Mouse (Mus musculus) lung, embryonic 14.5 days (tissue): Measurements from ENCODE around the gene Plcz1. TPM values are rescaled to one million over a fixed set of nuclear protein-coding genes. Genes with fewer than 3 reads are reported as not detected.

Source experiments
- ATAC-seq: fragments of 200-750 bp; cut with Nextera tagmentation; 2 replicates; pipeline ENCODE4 v1.8.0; 2017; ENCODE audit warnings: mild to moderate bottlenecking, moderate TSS enrichment, moderate library complexity; ENCODE audit not compliant: insufficient read depth
- DNase-seq: peaks from one replicate; pipeline ENCODE4 v3.0.0-alpha.2; 2015
- H3K27ac ChIP-seq: fragments of 300-500 bp; sonication (generic); 2 replicates; pipeline ENCODE4 v1.5.1; 2014; ENCODE audit warnings: low read depth, mild to moderate bottlenecking, moderate library complexity
- H3K27me3 ChIP-seq: fragments of 300-500 bp; sonication (generic); 2 replicates; pipeline ENCODE4 v1.6.1; 2014; ENCODE audit warnings: low read length, control low read depth; ENCODE audit not compliant: insufficient read depth
- H3K36me3 ChIP-seq: fragments of 300-500 bp; sonication (generic); 2 replicates; pipeline ENCODE4 v1.6.1; 2014; ENCODE audit warnings: control low read depth; ENCODE audit not compliant: insufficient read depth
- H3K4me1 ChIP-seq: fragments of 300-500 bp; sonication (generic); 2 replicates; pipeline ENCODE4 v1.6.1; 2014; ENCODE audit warnings: antibody characterized with exemption, control low read depth; ENCODE audit not compliant: insufficient read depth
- H3K4me2 ChIP-seq: fragments of 300-500 bp; sonication (generic); 2 replicates; pipeline ENCODE4 v1.6.1; 2014; ENCODE audit warnings: mild to moderate bottlenecking
- H3K4me3 ChIP-seq: fragments of 300-500 bp; sonication (generic); 2 replicates; pipeline ENCODE4 v1.5.1; 2014; ENCODE audit warnings: low read depth, low read length
- H3K9ac ChIP-seq: fragments of 300-500 bp; sonication (generic); 2 replicates; pipeline ENCODE4 v1.6.1; 2014
- H3K9me3 ChIP-seq: fragments of 300-500 bp; sonication (generic); 2 replicates; pipeline ENCODE4 v1.6.1; 2016; ENCODE audit warnings: low read depth, low read length, control low read depth
- CTCF ChIP-seq: IDR thresholded peaks from 2 replicates; pipeline ENCODE4 v1.5.1; 2016; ENCODE audit warnings: antibody characterized with exemption, low read depth
- WGBS: fragments of 180-500 bp; shearing (Covaris S2); extraction: QIAGEN DNeasy Blood & Tissue Kit; methylation state at CpG from one replicate; pipeline ENCODE4 v1.1.7; 2014; 5-methylcytosine and 5-hydroxymethylcytosine counted together
- polyA plus RNA-seq: library from polyadenylated mRNA; unstranded; fragments of >200 nt; fragmentation: Nextera tagmentation; extraction: Ambion mirVana; gene quantifications from 2 replicates; pipeline ENCODE4 v1.2.1, GENCODE M21; 2014

Plcz1 gene
- polyA plus RNA-seq, 1 experiment from 2014 or later: not detected

DNA sequence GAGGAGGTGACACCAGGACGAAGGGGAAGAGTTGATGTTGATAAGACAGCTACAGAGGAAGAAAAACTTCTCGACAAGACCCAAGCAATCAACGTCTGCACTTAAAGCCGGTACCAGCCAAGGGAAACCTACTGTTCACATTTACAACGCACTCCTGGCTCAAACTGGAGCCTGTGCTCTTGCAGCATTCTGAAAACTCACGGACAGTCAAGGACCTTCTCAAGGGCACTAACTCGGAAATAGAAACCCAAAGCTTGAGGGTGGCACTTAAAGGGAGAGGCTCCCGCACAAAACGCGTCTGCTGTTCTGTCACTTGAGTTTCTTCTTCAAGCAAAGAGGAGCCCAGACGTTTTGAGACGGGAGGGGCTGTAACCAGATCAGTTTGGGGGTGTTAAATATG is 87.7 kb downstream of the Plcz1 start:
- no peaks in the 10 kb centered on the region for H3K36me3 ChIP-seq
- H3K4me1 ChIP-seq: no peaks in the 10 kb centered on the region
- H3K9me3 ChIP-seq: no peaks in the 10 kb centered on the region
- no peak overlapping the region for H3K9ac ChIP-seq
- DNase-seq: no peak
- H3K27me3 ChIP-seq: no peaks in the 10 kb centered on the region
- no peak overlapping the region for H3K4me3 ChIP-seq
- no peak overlapping the region for H3K27ac ChIP-seq
- H3K4me2 ChIP-seq: no peak overlapping the region
- no peak for ATAC-seq
- WGBS: 60% methylated on average over 12 of the region's 12 CpGs
- TF ChIP-seq CTCF: no peak

DNA sequence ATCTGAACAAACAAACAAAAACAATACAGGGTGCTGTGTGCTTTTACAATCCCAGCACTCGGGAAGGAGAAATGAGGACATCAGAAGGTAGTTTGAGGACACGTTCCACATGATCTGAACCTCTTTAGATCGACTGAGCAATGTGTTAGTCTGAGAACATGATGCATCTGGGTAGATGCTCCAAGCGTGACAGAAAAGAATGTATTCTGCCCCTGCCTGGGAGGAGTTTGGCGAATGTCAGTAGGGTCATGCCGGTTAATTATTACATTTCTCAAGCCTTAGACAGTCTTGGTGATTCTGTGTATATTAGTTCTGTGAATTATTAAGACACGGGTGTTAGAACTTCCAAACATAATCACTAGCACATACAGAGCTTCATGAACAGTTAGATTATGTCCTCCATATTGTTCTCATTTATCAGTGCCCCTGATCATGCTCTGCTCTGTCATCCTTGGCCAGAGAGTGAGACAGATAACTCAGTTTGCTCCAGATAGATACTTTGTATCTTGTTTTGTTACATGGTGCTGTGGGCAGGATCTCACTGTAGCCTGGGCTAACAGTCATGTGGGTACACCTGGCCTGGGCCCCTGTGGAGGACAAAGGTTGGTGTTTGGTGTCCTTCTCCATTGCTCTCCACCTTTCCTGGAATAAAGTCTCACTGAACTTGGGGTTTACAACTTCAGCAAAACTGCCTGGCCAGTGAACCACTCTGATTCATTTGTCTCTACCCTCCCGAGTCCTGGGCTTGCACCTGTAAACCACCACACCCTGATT is 94.0 kb downstream of the Plcz1 start:
- H3K4me1 ChIP-seq: no peaks in the 10 kb centered on the region
- no peak overlapping the region for H3K4me2 ChIP-seq
- no peak for ATAC-seq
- no peak for DNase-seq
- no peak overlapping the region for H3K4me3 ChIP-seq
- H3K36me3 ChIP-seq: no peaks in the 10 kb centered on the region
- 57% methylated on average over 8 of the region's 8 CpGs for WGBS
- no peaks in the 10 kb centered on the region for H3K9me3 ChIP-seq
- H3K27me3 ChIP-seq: no peaks in the 10 kb centered on the region
- H3K27ac ChIP-seq: no peak overlapping the region
- TF ChIP-seq CTCF: no peak
- no peak overlapping the region for H3K9ac ChIP-seq

Other genes starting within 250 kb of the Plcz1 start
- not detected in 2 replicates for gene Capza3, start 205 bp downstream of the Plcz1 start, polyA plus RNA-seq